Mouse (Mus musculus) limb, embryonic 11.5 days (tissue): Measurements from ENCODE around the gene Gm1043. TPM values are rescaled to one million over a fixed set of nuclear protein-coding genes. Genes with fewer than 3 reads are reported as not detected.

Experiments
- ATAC-seq: fragments of 200-750 bp; cut with Nextera tagmentation; 2 replicates; pipeline ENCODE4 v1.8.0; 2017; ENCODE audit warnings: low read depth; ENCODE audit not compliant: insufficient number of reproducible peaks, low FRiP score, low TSS enrichment
- DNase-seq: peaks from one replicate; pipeline ENCODE4 v3.0.0-alpha.2; 2015; ENCODE audit warnings: low spot score
- H3K27ac ChIP-seq: fragments of 300-500 bp; sonication (generic); replicated peaks from 2 replicates; pipeline ENCODE4 v1.5.1; 2014; ENCODE audit warnings: low read depth, mild to moderate bottlenecking, low read length
- H3K27me3 ChIP-seq: fragments of 300-500 bp; sonication (generic); 2 replicates; pipeline ENCODE4 v1.6.1; 2014; ENCODE audit warnings: mild to moderate bottlenecking, low read length, mixed read lengths; ENCODE audit not compliant: control insufficient read depth, insufficient read depth
- H3K36me3 ChIP-seq: fragments of 300-500 bp; sonication (generic); 2 replicates; pipeline ENCODE4 v1.6.1; 2014; ENCODE audit warnings: mild to moderate bottlenecking, low read length, moderate library complexity, mixed read lengths; ENCODE audit not compliant: control insufficient read depth, insufficient read depth
- H3K4me1 ChIP-seq: fragments of 300-500 bp; sonication (generic); 2 replicates; pipeline ENCODE4 v1.6.1; 2014; ENCODE audit warnings: low read length, mixed read lengths; ENCODE audit not compliant: control insufficient read depth, insufficient read depth
- H3K4me2 ChIP-seq: fragments of 300-500 bp; sonication (generic); 2 replicates; pipeline ENCODE4 v1.6.1; 2014; ENCODE audit warnings: low read depth, mild to moderate bottlenecking, moderate library complexity; ENCODE audit not compliant: severe bottlenecking
- H3K4me3 ChIP-seq: fragments of 300-500 bp; sonication (generic); 2 replicates; pipeline ENCODE4 v1.5.1; 2014; ENCODE audit warnings: low read depth, low read length
- H3K9ac ChIP-seq: fragments of 300-500 bp; sonication (generic); 2 replicates; pipeline ENCODE4 v1.6.1; 2014; ENCODE audit warnings: mild to moderate bottlenecking, low read length
- H3K9me3 ChIP-seq: fragments of 300-500 bp; sonication (generic); 2 replicates; pipeline ENCODE4 v1.6.1; 2016; ENCODE audit warnings: low read length; ENCODE audit not compliant: control insufficient read depth
- WGBS: fragments of 180-500 bp; shearing (Covaris S2); extraction: QIAGEN DNeasy Blood & Tissue Kit; methylation state at CpG from one replicate; pipeline ENCODE4 v1.1.7; 2014; 5-methylcytosine and 5-hydroxymethylcytosine counted together
- polyA plus RNA-seq: library from polyadenylated mRNA; unstranded; fragments of >200 nt; fragmentation: Nextera tagmentation; extraction: Ambion mirVana; gene quantifications from 2 replicates; pipeline ENCODE4 v1.2.1, GENCODE M21; 2014

Gm1043 gene
- polyA plus RNA-seq, 1 experiment from 2014 or later: not detected

- Histone ChIP-seq H3K36me3 (no peaks in the 10 kb centered on the region), H3K9me3 (no peaks in the 10 kb centered on the region), H3K4me2 (no peak overlapping the region), H3K9ac (no peak overlapping the region), H3K27me3 (no peaks in the 10 kb centered on the region), H3K4me3 (no peak overlapping the region), H3K27ac (no peak overlapping the region), H3K4me1 (no peaks in the 10 kb centered on the region)
- DNase-seq: no peak
- 82% methylated on average over 7 of the region's 7 CpGs for WGBS
- no peak for ATAC-seq
These were observed 69.3 kb downstream of the Gm1043 start for GRCm38 (mm10) chr5:37154472-37154871.

DNA sequence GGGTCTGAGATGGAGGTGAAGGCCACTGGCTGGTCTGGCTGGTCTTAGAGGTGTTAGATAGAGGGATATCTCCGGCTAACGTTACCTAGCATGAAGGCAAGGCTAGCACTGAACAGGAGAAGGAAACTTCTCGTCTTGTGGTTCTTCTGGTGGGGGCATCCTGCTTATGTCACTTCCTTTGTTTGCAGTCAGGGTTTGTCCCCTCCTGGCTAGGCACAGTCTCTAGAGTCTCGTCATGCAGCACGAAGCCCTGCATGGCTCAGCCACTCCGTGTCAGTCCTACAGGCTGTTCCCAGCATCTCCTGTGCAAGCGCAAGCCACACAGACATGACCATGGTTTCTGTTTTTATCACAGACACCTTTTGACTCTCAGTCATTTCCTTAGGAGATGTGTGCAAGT lies 73.2 kb downstream of the Gm1043 start:
- Histone ChIP-seq H3K9me3 (no peaks in the 10 kb centered on the region), H3K4me1 (0 out of 2 replicates have a peak, but pooled peaks cover 2% of the 10 kb centered on the region), H3K36me3 (no peaks in the 10 kb centered on the region), H3K27me3 (peaks cover 30% of the 10 kb centered on the region), H3K4me3 (no peak overlapping the region), H3K9ac (no peak overlapping the region), H3K27ac (no peak overlapping the region), H3K4me2 (no peak overlapping the region)
- 86% methylated on average over 7 of the region's 7 CpGs for WGBS
- ATAC-seq (no peak), DNase-seq (no peak)

- 0 out of 2 replicates have a peak, but pooled peaks cover 2% of the 10 kb centered on the region for H3K4me1 ChIP-seq
- H3K4me3 ChIP-seq: peak overlapping the region; percentile 9; the same call in 1 of the 2 replicates
- peak overlapping the region; percentile 46 for H3K4me2 ChIP-seq
- H3K36me3 ChIP-seq: no peaks in the 10 kb centered on the region
- H3K9me3 ChIP-seq: no peaks in the 10 kb centered on the region
- 6% methylated on average over 73 of the region's 75 CpGs for WGBS
- peaks cover 51% of the 10 kb centered on the region for H3K27me3 ChIP-seq
- no peak overlapping the region for H3K27ac ChIP-seq
- H3K9ac ChIP-seq: no peak overlapping the region
- DNase-seq (peak; percentile 77), ATAC-seq (no peak)
These were observed 78.0 kb downstream of the Gm1043 start for GRCm38 (mm10) chr5:37162871-37163781.

DNA sequence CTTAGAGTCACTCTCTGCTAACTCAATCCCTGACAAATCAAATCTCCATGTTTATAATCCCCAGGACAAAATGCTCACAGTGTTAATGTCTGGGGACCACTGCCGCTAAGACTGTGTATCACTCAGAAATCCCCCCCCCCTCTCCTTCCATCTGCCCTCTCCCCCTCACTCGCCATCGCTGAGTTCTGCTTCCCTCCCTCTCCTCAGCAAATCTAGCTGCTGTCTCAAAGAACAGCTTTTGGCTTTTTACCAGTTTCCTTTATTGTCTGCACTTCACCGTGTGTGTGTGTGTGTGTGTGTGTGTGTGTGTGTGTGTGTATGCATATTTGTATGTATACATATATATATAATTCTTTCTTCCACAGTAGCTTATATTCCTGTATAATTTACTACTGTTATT lies 91.3 kb downstream of the Gm1043 start:
- Histone ChIP-seq H3K27ac (no peak overlapping the region), H3K27me3 (no peaks in the 10 kb centered on the region), H3K9ac (no peak overlapping the region), H3K9me3 (no peaks in the 10 kb centered on the region), H3K4me1 (no peaks in the 10 kb centered on the region), H3K4me2 (no peak overlapping the region), H3K4me3 (no peak overlapping the region), H3K36me3 (no peaks in the 10 kb centered on the region)
- DNase-seq: no peak
- no peak for ATAC-seq
- WGBS: 85% methylated on average over 4 of the region's 4 CpGs

GRCm38 (mm10) chr5:37177061-37177460 lies 91.9 kb downstream of the Gm1043 start:
- ATAC-seq (no peak), DNase-seq (no peak)
- H3K9me3 ChIP-seq: no peaks in the 10 kb centered on the region
- no peak overlapping the region for H3K4me2 ChIP-seq
- no peak overlapping the region for H3K9ac ChIP-seq
- H3K36me3 ChIP-seq: no peaks in the 10 kb centered on the region
- H3K4me3 ChIP-seq: no peak overlapping the region
- 81% methylated on average over 7 of the region's 7 CpGs for WGBS
- no peak overlapping the region for H3K27ac ChIP-seq
- no peaks in the 10 kb centered on the region for H3K4me1 ChIP-seq
- no peaks in the 10 kb centered on the region for H3K27me3 ChIP-seq

DNA sequence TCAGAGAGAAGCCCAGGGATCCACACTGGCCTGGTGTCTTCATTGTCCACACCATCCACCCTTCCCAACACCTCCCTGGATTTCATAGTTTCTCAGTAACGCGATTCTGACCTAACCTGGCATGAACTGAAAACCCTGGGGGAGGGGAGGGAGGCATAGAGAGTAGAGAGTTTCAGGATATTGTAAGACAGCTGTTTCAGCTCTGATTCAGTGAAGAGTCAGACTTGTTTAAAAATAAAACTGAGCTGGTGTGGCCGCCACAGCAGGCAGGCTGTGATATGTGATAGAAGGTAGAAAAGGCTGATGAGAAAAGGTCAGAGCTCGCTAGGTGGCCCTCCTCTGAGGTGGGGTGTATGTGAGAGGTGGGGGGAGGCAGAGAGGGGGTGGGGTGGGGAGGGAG lies 93.6 kb downstream of the Gm1043 start:
- ATAC-seq (no peak), DNase-seq (no peak)
- H3K9me3 ChIP-seq: no peaks in the 10 kb centered on the region
- H3K27ac ChIP-seq: no peak overlapping the region
- no peak overlapping the region for H3K4me2 ChIP-seq
- 81% methylated on average over 4 of the region's 4 CpGs for WGBS
- H3K27me3 ChIP-seq: no peaks in the 10 kb centered on the region
- no peak overlapping the region for H3K4me3 ChIP-seq
- H3K36me3 ChIP-seq: no peaks in the 10 kb centered on the region
- no peaks in the 10 kb centered on the region for H3K4me1 ChIP-seq
- no peak overlapping the region for H3K9ac ChIP-seq

GRCm38 (mm10) chr5:37179872-37180271 lies 94.7 kb downstream of the Gm1043 start:
- DNase-seq (no peak), ATAC-seq (no peak)
- Histone ChIP-seq H3K9me3 (no peaks in the 10 kb centered on the region), H3K4me3 (no peak overlapping the region), H3K27me3 (no peaks in the 10 kb centered on the region), H3K4me1 (no peaks in the 10 kb centered on the region), H3K36me3 (no peaks in the 10 kb centered on the region), H3K27ac (no peak overlapping the region), H3K4me2 (no peak overlapping the region), H3K9ac (no peak overlapping the region)
- WGBS: 94% methylated on average over 9 of the region's 9 CpGs

- H3K27me3 ChIP-seq: no peaks in the 10 kb centered on the region
- ATAC-seq (no peak), DNase-seq (no peak)
- H3K4me3 ChIP-seq: no peak overlapping the region
- H3K4me1 ChIP-seq: no peaks in the 10 kb centered on the region
- H3K27ac ChIP-seq: no peak overlapping the region
- no peaks in the 10 kb centered on the region for H3K9me3 ChIP-seq
- 58% methylated on average over 1 of the region's 1 CpGs for WGBS
- no peak overlapping the region for H3K9ac ChIP-seq
- H3K4me2 ChIP-seq: no peak overlapping the region
- H3K36me3 ChIP-seq: no peaks in the 10 kb centered on the region
These were observed 95.5 kb downstream of the Gm1043 start for GRCm38 (mm10) chr5:37180624-37181023.
